Mouse (Mus musculus) spleen, adult 2 months (tissue): Measurements from ENCODE around the gene Atp1a1.

Source experiments
- CTCF ChIP-seq: fragments of 200-500 bp; IDR thresholded peaks from 2 replicates; pipeline ENCODE4 v1.5.1; 2011; ENCODE audit warnings: mild to moderate bottlenecking, inconsistent platforms; ENCODE audit not compliant: insufficient read depth, insufficient read length, insufficient replicate concordance; ENCODE audit errors: extremely low read depth
- POLR2A ChIP-seq: fragments of 200-500 bp; IDR thresholded peaks from 2 replicates; pipeline ENCODE4 v1.6.1; 2011; ENCODE audit warnings: low read depth, low read length, inconsistent platforms

DNA sequence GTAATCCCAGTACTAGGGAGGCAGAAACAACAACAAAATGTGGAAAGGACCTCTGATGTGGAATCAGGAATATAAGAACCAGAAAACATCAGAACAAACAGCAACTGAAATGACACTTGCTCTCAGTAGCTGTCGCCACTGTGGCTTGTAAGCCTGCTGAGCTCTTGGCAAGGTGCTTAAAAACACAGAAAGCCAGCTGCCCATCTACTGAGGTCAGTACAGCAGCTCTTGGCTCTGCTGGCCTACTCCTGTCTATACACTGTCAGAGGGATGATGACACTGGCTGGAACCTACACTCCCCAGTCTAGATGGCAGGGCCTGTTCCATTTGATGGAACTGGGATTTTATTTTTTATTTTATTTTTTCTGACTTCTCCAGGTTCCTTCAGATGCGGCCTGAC is 71.1 kb downstream of the Atp1a1 start:
- TF ChIP-seq CTCF: no peak
- TF ChIP-seq POLR2A: no peak
